Mouse (Mus musculus) midbrain, embryonic 16.5 days (tissue): ENCODE measurements around the gene Snrpd3. TPM values are rescaled to one million over a fixed set of nuclear protein-coding genes. Genes with fewer than 3 reads are reported as not detected.
A peak's percentile ranks its signal among the peaks of the same experiment; 100 is the strongest.
"Not testable (repeated sequence)": the region's sequence is repeated elsewhere in the genome, so short reads cannot be mapped to it uniquely, and the experiment has no call there.

Experiments
- ATAC-seq: fragments of 200-750 bp; cut with Nextera tagmentation; 2 replicates; pipeline ENCODE4 v1.8.0; 2017; ENCODE audit warnings: moderate TSS enrichment
- H3K27ac ChIP-seq: fragments of 300-500 bp; sonication (generic); 2 replicates; pipeline ENCODE4 v1.5.1; 2014; ENCODE audit warnings: mild to moderate bottlenecking, low read length, mixed read lengths
- H3K27me3 ChIP-seq: fragments of 300-500 bp; sonication (generic); 2 replicates; pipeline ENCODE4 v1.6.1; 2014; ENCODE audit warnings: low read depth, low read length, mixed read lengths; ENCODE audit not compliant: control insufficient read depth, insufficient read depth
- H3K36me3 ChIP-seq: fragments of 300-500 bp; sonication (generic); 2 replicates; pipeline ENCODE4 v1.6.1; 2014; ENCODE audit warnings: mild to moderate bottlenecking, low read length, moderate library complexity, mixed read lengths; ENCODE audit not compliant: control insufficient read depth, insufficient read depth
- H3K4me1 ChIP-seq: fragments of 300-500 bp; sonication (generic); 2 replicates; pipeline ENCODE4 v1.6.1; 2014; ENCODE audit warnings: mild to moderate bottlenecking, low read length, mixed read lengths; ENCODE audit not compliant: control insufficient read depth, insufficient read depth
- H3K4me2 ChIP-seq: fragments of 300-500 bp; sonication (generic); 2 replicates; pipeline ENCODE4 v1.6.1; 2014; ENCODE audit warnings: mild to moderate bottlenecking, low read length, mixed read lengths
- H3K4me3 ChIP-seq: fragments of 300-500 bp; sonication (generic); 2 replicates; pipeline ENCODE4 v1.5.1; 2014; ENCODE audit warnings: low read depth, mild to moderate bottlenecking, low read length, moderate library complexity, mixed read lengths
- H3K9ac ChIP-seq: fragments of 300-500 bp; sonication (generic); 2 replicates; pipeline ENCODE4 v1.6.1; 2014; ENCODE audit warnings: low read depth, low read length, mixed read lengths
- H3K9me3 ChIP-seq: fragments of 300-500 bp; sonication (generic); replicated peaks from 2 replicates; pipeline ENCODE4 v1.6.1; 2014; ENCODE audit warnings: mild to moderate bottlenecking, low read length, mixed read lengths; ENCODE audit not compliant: control insufficient read depth, poor library complexity, severe bottlenecking
- WGBS: fragments of 180-500 bp; shearing (Covaris S2); extraction: QIAGEN DNeasy Blood & Tissue Kit; methylation state at CpG from one replicate; pipeline ENCODE4 v1.1.7; 2014; 5-methylcytosine and 5-hydroxymethylcytosine counted together
- polyA plus RNA-seq: library from polyadenylated mRNA; unstranded; fragments of >200 nt; fragmentation: Nextera tagmentation; extraction: Ambion mirVana; gene quantifications from 2 replicates; pipeline ENCODE4 v1.2.1, GENCODE M21; 2015

The Snrpd3 gene
- polyA plus RNA-seq, 1 experiment from 2014 or later: 136 TPM

GRCm38 (mm10) chr10:75516724-75517072, 653 bp upstream of the Snrpd3 start:
- H3K4me1 ChIP-seq: peaks cover 35% of the 10 kb centered on the region
- 0% methylated on average over 12 of the region's 12 CpGs for WGBS
- H3K9ac ChIP-seq: peak overlapping the region; percentile 97
- ATAC-seq: no peak
- H3K9me3 ChIP-seq: no peaks in the 10 kb centered on the region
- peak overlapping the region; percentile 77 for H3K4me2 ChIP-seq
- H3K4me3 ChIP-seq: peak overlapping the region; percentile 85
- H3K36me3 ChIP-seq: peaks cover 5% of the 10 kb centered on the region; the same call in 1 of the 2 replicates
- H3K27ac ChIP-seq: peak overlapping the region; percentile 92
- H3K27me3 ChIP-seq: no peaks in the 10 kb centered on the region

GRCm38 (mm10) chr10:75517758-75518143, 400 bp downstream of the Snrpd3 start, which contains the start of gene Gucd1:
Gene Gucd1 (minus strand): TSS chr10:75517972.
- Histone ChIP-seq H3K9ac (peak within 1 kb of the TSS; percentile 97), H3K36me3 (peaks cover 5% of the 10 kb centered on the region; the same call in 1 of the 2 replicates), H3K4me1 (peaks cover 39% of the 10 kb centered on the region), H3K27me3 (no peaks in the 10 kb centered on the region), H3K4me3 (peak within 1 kb of the TSS; percentile 85), H3K9me3 (no peaks in the 10 kb centered on the region), H3K4me2 (peak within 1 kb of the TSS; percentile 77), H3K27ac (peak within 1 kb of the TSS; percentile 92)
- under 1% methylated on average over 20 of the region's 20 CpGs for WGBS
- peak; percentile 95 for ATAC-seq

GRCm38 (mm10) chr10:75520581-75520980, 3.2 kb downstream of the Snrpd3 start:
- Histone ChIP-seq H3K27me3 (no peaks in the 10 kb centered on the region), H3K9ac (no peak overlapping the region), H3K36me3 (peaks cover 14% of the 10 kb centered on the region), H3K4me1 (peaks cover 29% of the 10 kb centered on the region), H3K4me2 (no peak overlapping the region), H3K27ac (no peak overlapping the region), H3K4me3 (no peak overlapping the region), H3K9me3 (no peaks in the 10 kb centered on the region)
- WGBS: 95% methylated on average over 5 of the region's 5 CpGs
- no peak for ATAC-seq

GRCm38 (mm10) chr10:75521643-75522042, 4.3 kb downstream of the Snrpd3 start:
- H3K9ac ChIP-seq: no peak overlapping the region
- H3K27ac ChIP-seq: no peak overlapping the region
- H3K27me3 ChIP-seq: no peaks in the 10 kb centered on the region
- peaks cover 20% of the 10 kb centered on the region for H3K4me1 ChIP-seq
- peaks cover 14% of the 10 kb centered on the region for H3K36me3 ChIP-seq
- ATAC-seq: no peak
- H3K9me3 ChIP-seq: no peaks in the 10 kb centered on the region
- WGBS: 92% methylated on average over 4 of the region's 4 CpGs
- no peak overlapping the region for H3K4me2 ChIP-seq
- H3K4me3 ChIP-seq: no peak overlapping the region

- H3K9ac ChIP-seq: not testable (repeated sequence)
- peaks cover 14% of the 10 kb centered on the region for H3K36me3 ChIP-seq
- WGBS: 91% methylated on average over 9 of the region's 9 CpGs
These were observed 8.1 kb downstream of the Snrpd3 start for GRCm38 (mm10) chr10:75525450-75525849.

GRCm38 (mm10) chr10:75530322-75530721, 13.0 kb downstream of the Snrpd3 start:
- no peak overlapping the region for H3K9ac ChIP-seq
- no peaks in the 10 kb centered on the region for H3K27me3 ChIP-seq
- H3K4me1 ChIP-seq: no peaks in the 10 kb centered on the region
- no peak overlapping the region for H3K27ac ChIP-seq
- no peak for ATAC-seq
- WGBS: 93% methylated on average over 2 of the region's 2 CpGs
- no peak overlapping the region for H3K4me3 ChIP-seq
- peaks cover 6% of the 10 kb centered on the region; the same call in 1 of the 2 replicates for H3K36me3 ChIP-seq
- H3K9me3 ChIP-seq: no peaks in the 10 kb centered on the region
- H3K4me2 ChIP-seq: no peak overlapping the region

More at GRCm38 (mm10) chr10:75525450-75525849, 8.1 kb downstream of the Snrpd3 start:
- not testable (repeated sequence) for ATAC-seq, H3K4me1 ChIP-seq, H3K4me3 ChIP-seq, H3K4me2 ChIP-seq, H3K27me3 ChIP-seq, H3K27ac ChIP-seq, H3K9me3 ChIP-seq

GRCm38 (mm10) chr10:75531532-75532090, 14.3 kb downstream of the Snrpd3 start:
- Histone ChIP-seq H3K4me3 (no peak overlapping the region), H3K9ac (no peak overlapping the region), H3K4me1 (no peaks in the 10 kb centered on the region), H3K36me3 (peaks cover 11% of the 10 kb centered on the region; the same call in 1 of the 2 replicates), H3K27me3 (no peaks in the 10 kb centered on the region), H3K27ac (no peak overlapping the region), H3K4me2 (no peak overlapping the region), H3K9me3 (no peaks in the 10 kb centered on the region)
- 88% methylated on average over 9 of the region's 9 CpGs for WGBS
- no peak for ATAC-seq

GRCm38 (mm10) chr10:75534216-75534615, 16.9 kb downstream of the Snrpd3 start:
- Histone ChIP-seq H3K27ac (no peak overlapping the region), H3K4me3 (no peak overlapping the region), H3K36me3 (peaks cover 11% of the 10 kb centered on the region; the same call in 1 of the 2 replicates), H3K9ac (no peak overlapping the region), H3K27me3 (no peaks in the 10 kb centered on the region), H3K4me2 (no peak overlapping the region), H3K4me1 (no peaks in the 10 kb centered on the region), H3K9me3 (no peaks in the 10 kb centered on the region)
- ATAC-seq: no peak
- WGBS: 93% methylated on average over 8 of the region's 8 CpGs

- Histone ChIP-seq H3K27me3 (no peaks in the 10 kb centered on the region), H3K4me3 (no peak overlapping the region), H3K36me3 (peaks cover 11% of the 10 kb centered on the region; the same call in 1 of the 2 replicates), H3K9ac (no peak overlapping the region), H3K4me2 (no peak overlapping the region), H3K4me1 (no peaks in the 10 kb centered on the region), H3K9me3 (no peaks in the 10 kb centered on the region), H3K27ac (no peak overlapping the region)
- 88% methylated on average over 8 of the region's 8 CpGs for WGBS
- ATAC-seq: no peak
These were observed 17.6 kb downstream of the Snrpd3 start for GRCm38 (mm10) chr10:75534934-75535333.
